Mouse (Mus musculus) urinary bladder, postnatal 14 days (tissue): ENCODE data around the gene Slc7a6os.

Experiments
- DNase-seq: peaks from one replicate; pipeline ENCODE4 v3.0.0; 2021; ENCODE audit warnings: low spot score

Slc7a6os gene

GRCm38 (mm10) chr8:106176891-106177290 is 33.8 kb downstream of the Slc7a6os start:
- no peak for DNase-seq

- DNase-seq, result no peak
Observed at GRCm38 (mm10) chr8:106173566-106173965, 37.2 kb downstream of the Slc7a6os start.

GRCm38 (mm10) chr8:106169934-106170480 is 40.7 kb downstream of the Slc7a6os start:
- no peak for DNase-seq

- peak; percentile 50 for DNase-seq
Observed at GRCm38 (mm10) chr8:106169017-106169933, 41.5 kb downstream of the Slc7a6os start.

GRCm38 (mm10) chr8:106168356-106169016 is 42.2 kb downstream of the Slc7a6os start, which contains the start of gene Slc7a6:
Gene Slc7a6, plus strand, starts transcription at chr8:106168857.
- peak; percentile 88 for DNase-seq

GRCm38 (mm10) chr8:106165460-106165859 is 45.3 kb downstream of the Slc7a6os start:
- DNase-seq, result peak; percentile 80

GRCm38 (mm10) chr8:106163251-106163650 is 47.5 kb downstream of the Slc7a6os start:
- no peak for DNase-seq

GRCm38 (mm10) chr8:106159876-106160275 is 50.9 kb downstream of the Slc7a6os start:
- no peak for DNase-seq

GRCm38 (mm10) chr8:106158381-106158780 is 52.4 kb downstream of the Slc7a6os start:
- DNase-seq, result no peak

GRCm38 (mm10) chr8:106157419-106157818 is 53.3 kb downstream of the Slc7a6os start:
- no peak for DNase-seq

- no peak for DNase-seq
Observed at GRCm38 (mm10) chr8:106152876-106153275, 57.9 kb downstream of the Slc7a6os start.

GRCm38 (mm10) chr8:106151041-106151440 is 59.7 kb downstream of the Slc7a6os start:
- no peak for DNase-seq
